Mouse (Mus musculus) spleen, adult 2 months (tissue): ENCODE measurements around the gene Pcgf2.

Experiments used
- CTCF ChIP-seq: fragments of 200-500 bp; IDR thresholded peaks from 2 replicates; pipeline ENCODE4 v1.5.1; 2011; ENCODE audit warnings: mild to moderate bottlenecking, inconsistent platforms; ENCODE audit not compliant: insufficient read depth, insufficient read length, insufficient replicate concordance; ENCODE audit errors: extremely low read depth
- POLR2A ChIP-seq: fragments of 200-500 bp; IDR thresholded peaks from 2 replicates; pipeline ENCODE4 v1.6.1; 2011; ENCODE audit warnings: low read depth, low read length, inconsistent platforms

DNA sequence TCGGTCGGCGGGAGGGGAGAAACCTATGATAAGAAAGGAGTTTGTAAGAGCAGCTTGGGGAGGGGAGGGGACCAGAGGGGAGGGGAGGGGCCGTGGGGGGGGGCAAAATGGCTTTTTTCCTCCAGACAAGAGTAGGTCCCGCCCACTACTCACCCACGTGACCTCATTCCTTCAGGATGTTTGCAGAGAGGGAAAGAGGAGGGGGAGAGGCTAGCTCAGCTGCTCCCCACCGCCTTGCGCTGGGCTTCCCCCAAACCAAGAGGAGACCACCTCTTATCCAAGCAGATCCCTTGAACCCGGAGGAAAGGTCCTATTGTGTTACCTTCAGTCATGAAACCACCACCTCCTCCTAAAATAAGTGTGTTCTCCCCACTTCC, 683 bp downstream of the Pcgf2 start:
- no peak for TF ChIP-seq POLR2A
- TF ChIP-seq CTCF: no peak
